Comparison of ENCODE assay signal across 1 mouse cellular context in the genomic region with DNA sequence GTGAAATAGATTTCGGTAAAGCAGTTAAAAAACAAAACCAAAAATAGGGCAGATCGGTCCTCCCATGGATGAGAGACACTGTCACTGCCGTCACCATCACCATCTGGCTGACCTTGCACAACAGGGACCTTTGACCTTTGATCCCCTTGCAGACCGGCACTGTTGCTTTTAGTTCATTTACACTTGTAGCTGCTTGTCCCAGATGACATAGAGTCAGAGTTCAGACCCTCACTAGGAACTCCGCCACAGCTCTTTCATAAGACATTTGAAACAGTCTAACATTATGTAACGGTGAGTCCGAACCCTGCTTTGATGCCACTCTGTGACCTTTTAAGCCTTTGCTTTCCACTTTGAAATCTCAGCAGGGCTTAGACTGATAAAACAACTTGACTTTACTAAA. TPM values are rescaled to one million over a fixed set of nuclear protein-coding genes. Genes with fewer than 3 reads are reported as not detected.
"Had no signal": no experiment of that assay in that cellular context is flagged by ENCODE, and none has a peak within 500 bp of the region (broad histone marks: within the 10 kb centered on the region; RNA-seq: fewer than 3 reads in every experiment).

No protein-coding gene starts in this region.

RNA-seq across cellular contexts. Expression of a gene that starts 58.0 kb away (rescaled TPM):
- polyA plus RNA-seq: erythroblast, embryonic 14.5 days had no signal
